Mouse (Mus musculus) urinary bladder, adult 2 months (tissue): Measurements from ENCODE around the gene Pax2. TPM values are rescaled to one million over a fixed set of nuclear protein-coding genes. Genes with fewer than 3 reads are reported as not detected.
"Not testable (repeated sequence)": the region's sequence is repeated elsewhere in the genome, so short reads cannot be mapped to it uniquely, and the experiment has no call there.

Source experiments
- DNase-seq: peaks from one replicate; pipeline ENCODE4 v3.0.0; 2022; ENCODE audit warnings: low spot score
- polyA plus RNA-seq: library from polyadenylated mRNA; depleted of rRNA; stranded (reverse); fragments of >200 nt; gene quantifications from 2 replicates; pipeline ENCODE4 v1.2.3, GENCODE M21; 2012; rRNA removed

Pax2 gene
- polyA plus RNA-seq, 1 experiment = not detected

DNA sequence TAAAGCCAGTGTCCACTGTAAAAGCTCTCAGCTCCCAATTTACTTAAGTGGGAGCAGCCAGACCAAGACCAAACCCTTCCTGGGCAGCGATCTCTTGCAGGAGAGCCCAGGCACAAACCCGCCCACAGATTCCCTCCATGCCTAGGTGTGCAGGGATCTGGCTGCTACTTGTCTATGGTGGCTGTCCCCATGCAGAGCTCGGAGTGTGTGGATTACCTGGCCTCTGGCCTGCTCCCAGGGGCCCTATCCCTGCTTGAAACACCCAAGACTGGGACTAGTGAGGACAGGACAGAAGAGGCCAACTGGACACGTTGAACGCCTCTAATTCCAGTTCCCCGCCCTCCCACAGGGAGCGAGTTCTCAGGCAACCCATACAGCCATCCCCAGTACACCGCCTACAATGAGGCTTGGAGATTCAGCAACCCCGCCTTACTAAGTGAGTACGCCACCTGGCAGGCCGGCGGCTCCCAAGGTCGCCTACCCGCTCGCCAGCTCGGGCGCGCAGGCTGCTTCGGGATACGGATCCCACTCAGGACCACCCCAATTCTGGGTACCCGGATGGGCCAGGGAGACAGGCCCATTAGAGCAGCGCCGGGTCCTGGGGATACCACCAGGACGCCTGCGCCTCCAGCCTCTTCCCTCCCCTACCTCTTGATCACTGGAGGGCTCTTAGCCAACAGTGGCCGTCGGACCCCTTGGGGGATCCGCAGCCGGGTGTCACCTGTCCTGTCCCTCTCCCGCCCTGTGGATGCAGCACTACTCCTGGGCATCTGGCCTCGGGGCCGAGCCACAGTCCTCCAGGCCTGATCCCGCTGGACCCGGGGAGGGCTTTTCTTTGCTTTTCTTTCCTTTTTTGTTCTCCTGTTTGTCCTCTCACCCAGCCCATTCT lies 79.4 kb downstream of the Pax2 start:
- DNase-seq = no peak

DNA sequence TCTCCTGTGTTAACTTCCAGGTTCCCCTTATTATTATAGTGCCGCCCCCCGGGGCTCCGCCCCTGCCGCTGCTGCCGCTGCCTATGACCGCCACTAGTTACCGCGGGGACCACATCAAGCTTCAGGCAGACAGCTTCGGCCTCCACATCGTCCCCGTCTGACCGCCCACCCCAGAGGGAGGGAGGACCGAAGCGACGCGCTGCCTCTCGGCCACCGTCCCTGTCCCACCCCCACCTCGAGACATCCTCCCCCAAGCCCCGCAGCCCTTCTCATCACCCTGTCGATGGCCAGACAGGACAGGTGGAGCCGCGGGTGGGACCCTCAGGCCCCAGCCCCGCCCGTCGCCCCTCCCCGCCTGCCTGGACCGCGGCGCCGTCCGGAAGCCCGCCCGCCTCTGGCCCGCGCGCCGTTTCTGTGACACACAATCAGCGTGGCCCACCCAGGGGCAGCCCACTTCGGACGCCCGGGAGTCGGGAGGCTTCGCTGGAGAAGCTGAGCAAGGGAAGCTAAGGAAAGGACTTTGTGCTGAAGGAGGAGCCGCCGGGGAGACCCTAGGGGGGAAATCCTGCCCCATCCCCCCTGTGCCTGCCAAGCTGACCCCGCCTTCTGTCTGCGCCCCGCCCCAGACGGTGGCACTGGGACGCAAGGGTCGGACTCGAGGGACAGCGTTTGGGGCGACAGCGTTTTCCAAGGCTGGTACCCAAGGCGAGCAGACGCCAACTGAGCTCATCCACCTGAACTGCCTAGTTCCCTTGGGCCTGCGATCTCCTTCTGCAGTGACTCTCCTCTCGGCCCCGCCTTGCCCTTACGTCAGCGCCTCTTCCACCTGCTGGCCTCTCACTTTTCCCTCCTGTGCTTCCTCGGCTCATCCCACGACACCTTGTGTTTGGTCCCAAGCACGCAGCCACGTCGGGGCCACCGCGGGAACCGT lies 80.4 kb downstream of the Pax2 start:
- DNase-seq = no peak

DNA sequence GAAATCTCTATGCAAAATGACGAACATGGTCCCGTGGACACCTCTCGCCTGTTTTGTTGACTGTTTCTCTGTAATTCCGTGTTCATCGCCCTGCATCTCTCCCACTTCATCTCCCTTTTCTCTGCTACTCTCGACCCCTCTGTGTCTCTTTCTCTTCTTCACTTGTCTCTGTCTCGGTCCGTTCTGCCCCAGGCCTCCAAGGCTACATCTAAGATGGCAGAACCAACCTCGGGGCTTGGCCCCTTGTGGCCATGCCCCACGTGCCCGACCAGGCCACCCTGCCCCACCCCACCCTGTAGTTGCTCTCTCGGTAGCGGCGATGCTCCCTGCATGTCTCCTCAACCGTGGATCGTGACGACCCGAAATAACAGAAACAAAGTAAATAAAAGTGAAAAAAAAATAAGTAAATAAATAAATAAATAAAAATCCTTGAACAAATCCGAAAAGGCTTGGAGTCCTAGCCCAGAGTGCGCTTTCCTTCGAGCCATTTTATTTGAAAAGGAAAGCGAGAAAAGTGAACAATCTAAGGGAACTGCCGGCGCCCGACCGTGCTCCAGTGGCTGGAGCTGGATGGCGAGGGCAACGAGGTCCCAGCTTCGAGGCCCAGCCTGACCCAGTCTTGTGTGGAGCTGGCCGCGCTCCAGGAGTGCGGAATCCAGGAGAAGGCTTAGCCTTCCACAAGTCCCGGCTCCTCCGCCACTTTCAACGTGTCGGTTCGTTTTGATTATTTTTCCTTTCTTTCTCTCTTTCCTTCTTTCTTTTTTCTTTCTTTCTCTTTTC lies 81.8 kb downstream of the Pax2 start:
- DNase-seq = no peak

DNA sequence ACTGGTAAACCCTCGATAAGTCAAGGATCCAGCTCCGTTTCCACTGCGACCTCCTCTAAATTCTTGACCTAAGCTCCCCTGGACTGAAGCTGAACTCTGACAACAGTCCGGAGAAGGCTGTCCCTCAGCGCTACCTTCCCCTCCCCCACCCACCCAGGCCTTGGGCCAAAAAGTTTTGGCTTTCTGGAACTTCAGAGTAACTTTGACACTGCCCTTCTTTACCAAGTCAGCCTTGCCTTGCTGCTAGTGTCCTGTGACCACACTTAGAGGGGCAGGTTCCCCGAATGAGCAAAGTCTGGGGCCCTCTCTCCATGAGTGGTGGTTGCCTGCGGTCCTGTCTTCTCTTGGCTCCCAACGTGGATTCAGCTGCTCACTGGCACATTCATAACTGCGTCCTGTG lies 82.5 kb downstream of the Pax2 start:
- no peak for DNase-seq

DNA sequence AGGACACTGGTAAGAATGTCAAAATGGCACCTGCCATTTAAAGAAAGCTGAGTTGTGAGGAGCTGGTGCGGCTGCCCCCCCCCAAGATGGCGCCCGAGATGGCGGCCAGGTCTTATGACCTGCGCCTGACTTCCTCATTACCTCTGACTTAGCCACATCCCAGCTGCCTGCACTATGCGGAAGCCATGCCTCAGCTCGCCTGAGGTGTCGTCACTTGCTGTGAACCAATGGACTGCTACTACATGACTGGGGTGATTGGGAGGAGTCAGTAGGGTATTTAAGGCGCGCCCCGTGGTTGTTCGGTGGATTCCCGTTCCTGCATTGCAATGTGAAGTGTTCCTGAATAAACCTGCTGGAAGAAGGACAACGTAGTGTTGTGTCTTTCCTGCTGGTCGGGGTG lies 86.8 kb downstream of the Pax2 start:
- DNase-seq = not testable (repeated sequence)

DNA sequence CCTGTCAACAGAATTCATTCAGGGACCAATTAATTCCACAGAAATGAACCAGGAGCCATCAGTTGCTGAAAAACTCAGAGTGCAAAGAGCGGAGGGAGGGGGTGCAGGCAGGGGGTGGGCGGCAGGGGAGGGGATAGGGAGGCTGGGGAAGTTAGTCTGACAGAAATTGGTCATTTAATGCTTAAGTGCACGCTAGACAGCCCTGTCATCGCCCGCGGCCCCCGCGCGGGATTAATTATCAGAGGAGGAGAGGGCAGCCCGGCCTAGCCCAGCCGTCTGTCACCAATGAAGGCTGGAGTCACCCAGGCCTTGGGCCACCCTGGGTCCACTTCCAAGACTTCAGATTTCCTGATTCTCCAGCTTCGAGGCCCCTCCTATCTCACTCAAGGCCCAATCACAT lies 93.6 kb downstream of the Pax2 start:
- no peak for DNase-seq

DNA sequence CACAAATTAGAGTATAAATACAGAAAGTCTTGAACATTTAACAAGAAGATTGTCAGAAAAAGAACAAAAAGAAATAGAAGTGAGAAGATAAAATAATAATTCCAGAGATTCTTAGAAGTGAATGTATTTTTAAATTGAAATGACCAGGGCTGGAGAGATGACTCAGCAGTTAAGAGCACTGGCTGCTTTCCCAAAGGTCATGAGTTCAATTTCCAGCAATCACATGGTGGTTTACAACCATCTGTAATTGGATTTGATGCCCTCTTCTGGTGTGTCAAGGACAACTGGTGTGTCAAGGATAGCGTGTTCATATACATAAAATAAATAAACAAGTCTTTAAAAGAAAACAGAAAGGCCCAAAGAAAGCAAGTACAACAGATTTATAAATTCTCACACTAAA lies 102.8 kb downstream of the Pax2 start:
- no peak for DNase-seq

DNA sequence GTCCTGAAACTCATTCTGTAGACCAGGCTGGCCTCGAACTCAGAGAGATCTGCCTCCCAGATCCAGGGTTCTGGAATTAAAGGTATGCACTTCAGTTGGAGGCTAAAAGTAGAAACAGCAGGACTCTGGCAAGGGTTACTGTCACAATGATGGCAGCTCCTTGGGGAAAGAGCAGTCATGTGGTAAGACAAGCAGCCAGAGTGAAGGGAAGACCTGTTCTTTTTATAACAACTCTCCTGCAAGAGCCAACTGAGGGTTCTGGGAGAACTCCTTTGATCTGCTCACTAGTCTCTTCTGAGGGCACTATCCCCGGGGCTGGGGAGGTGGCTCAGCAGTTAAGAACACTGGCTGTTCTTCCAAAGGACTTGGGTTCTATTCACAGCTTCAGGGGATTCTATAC lies 112.9 kb downstream of the Pax2 start:
- no peak for DNase-seq

DNA sequence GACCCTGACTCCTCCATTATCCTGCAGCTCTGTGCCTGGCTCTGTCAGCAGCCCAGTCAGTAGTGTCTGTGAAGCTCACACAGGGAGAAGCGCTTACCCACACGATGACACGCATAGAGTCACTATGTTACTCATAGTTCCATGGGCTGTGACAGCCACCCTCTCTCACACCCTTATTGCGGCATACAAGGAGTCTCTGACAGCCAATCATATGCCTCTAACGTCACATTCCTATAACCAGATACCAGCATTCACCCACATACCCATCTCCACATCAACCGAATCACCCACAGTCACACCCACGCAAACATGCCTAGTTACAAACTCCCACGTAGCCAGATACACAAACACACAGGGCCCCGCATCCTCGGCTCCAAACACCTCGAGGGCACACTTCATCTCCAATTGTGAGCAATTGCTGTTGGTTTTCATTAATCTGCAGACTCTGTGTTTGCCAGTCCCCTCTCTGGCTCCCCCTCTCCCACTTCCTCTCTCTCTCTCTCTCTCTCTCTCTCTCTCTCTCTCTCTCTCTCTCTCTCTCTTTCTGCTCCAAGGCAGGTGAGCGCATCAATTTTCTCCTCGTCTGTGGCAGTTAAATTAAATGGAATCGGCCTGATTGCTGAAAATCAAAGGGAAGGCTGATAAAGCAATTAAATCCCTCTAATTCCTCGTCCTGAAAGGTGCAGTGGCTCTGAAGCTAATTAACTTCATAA lies 118.5 kb downstream of the Pax2 start:
- DNase-seq = no peak

DNA sequence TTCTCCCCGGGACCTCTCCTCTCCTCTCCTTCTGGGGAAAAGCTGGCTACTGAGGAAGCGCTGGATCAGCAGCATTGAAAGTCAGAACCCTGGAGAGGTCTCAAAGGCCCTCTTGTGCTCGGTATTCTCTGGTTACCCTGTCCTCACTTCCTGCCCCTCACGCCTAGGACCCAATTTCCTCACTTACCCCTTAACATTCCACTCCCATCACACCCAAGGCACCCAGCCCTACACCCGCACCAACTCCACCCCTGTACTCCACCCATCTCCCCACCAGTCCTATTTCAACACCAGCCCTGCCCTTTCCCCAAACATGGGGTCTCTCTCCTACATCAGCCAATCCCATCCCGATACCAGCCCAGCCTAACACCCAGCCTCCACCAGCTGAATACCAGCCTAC lies 119.1 kb downstream of the Pax2 start:
- DNase-seq = no peak

DNA sequence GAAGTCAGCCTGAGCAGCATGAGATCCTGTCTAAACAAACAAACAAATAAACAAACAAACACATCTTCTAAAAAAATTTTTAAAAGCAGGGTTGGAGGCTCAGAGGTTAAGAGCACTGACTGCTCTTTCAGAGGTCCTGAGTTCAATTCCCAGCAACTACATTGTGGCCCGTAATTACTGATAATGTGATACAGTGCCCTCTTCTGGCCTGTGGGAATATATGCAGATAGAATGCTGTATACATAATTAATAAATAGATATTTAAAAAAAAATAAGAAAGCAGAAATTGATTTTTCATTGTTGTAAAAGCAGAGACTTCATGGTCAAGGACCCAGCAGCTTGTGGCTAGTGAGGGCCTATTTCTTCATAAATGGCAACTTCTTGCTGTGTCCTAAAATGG lies 119.9 kb downstream of the Pax2 start:
- no peak for DNase-seq

DNA sequence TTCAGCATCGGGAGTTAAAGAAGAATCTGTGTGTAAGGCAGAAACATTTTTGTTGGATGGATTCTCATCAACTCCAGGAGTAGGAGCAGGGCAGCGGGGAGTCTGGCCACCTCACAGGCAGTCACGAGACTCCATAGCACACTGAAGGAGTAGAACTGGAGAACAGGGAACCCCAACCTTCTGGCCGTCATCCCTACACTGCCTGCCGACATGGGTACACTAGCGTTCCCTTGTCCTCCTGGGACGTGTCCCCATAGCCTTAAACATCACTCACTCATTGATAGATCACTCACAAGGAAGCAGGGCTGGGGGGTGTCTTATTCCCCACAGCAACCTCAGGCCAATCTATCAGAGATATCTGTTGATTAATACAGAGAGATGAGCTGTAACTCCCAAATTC lies 120.7 kb downstream of the Pax2 start:
- no peak for DNase-seq

DNA sequence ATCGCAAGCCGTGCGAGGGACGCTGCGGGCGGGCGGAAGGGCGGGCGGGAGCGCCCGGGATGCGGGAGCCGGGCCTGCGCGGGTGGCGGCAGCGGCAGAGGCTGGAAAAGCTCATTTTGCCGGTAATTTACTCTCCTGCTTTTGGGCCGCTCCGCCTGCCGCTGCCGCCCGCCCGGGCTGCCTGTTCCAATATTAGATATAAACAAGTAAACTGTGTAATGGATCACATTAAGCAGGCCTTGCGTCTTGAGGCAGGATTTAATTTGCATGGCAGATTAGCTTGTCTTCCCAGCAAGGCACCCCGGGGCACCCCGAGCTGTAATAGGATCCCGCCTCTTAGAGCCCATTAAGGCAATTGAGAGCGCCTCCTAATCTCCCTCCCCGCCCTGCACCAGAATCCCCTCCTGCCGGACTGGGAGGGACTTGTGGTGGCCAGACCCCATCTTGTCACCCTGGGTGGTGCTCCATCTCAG lies 126.7 kb downstream of the Pax2 start:
- no peak for DNase-seq

DNA sequence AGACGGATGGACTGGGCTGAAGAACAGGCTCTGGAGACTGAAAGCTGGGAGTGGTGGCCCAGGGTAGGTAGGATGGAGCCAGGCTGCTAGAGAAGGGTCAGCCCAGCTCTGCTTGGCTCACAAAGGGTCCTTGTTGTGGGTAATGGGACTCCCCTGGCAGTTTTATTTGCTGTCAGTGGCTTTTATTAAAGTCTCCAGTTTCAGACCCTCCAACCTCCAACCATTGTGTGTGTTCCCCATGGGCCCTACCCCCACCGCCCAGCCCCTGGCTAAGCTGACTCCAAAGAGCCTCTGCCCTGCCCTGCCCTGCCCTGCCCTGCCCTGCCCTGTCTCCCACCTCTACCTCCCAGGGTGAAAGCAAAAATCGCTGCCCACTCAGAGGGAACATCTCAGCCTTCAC lies 128.5 kb downstream of the Pax2 start:
- DNase-seq = no peak

DNA sequence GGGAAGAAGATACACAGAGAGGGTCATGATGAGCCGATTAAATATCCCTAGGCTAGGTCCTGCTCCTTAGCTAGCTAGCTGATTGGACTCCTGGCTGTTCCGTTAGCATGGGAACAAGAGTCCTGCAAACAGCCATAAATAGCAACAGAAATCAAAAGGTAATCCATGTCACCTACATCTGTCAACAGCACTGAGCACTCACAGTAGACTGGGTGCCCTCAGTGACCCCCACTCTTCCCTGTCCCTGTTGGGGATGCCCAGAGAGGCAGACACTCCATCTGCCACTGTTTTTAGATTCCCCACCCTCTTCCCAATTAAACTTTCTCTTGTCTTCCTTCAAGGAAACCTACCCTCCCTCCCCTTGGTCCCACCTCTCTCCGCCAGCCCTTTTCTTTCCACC lies 130.6 kb downstream of the Pax2 start:
- DNase-seq = no peak

Other genes starting within 250 kb of the Pax2 start
- gene Sec31b, start 210.2 kb upstream of the Pax2 start, polyA plus RNA-seq = 4.7 and 4.8 TPM in 2 replicates
- gene Gm20538, start 203.2 kb upstream of the Pax2 start, polyA plus RNA-seq = not detected in 2 replicates
- 343 and 393 TPM in 2 replicates for gene Ndufb8, start 200.6 kb upstream of the Pax2 start, polyA plus RNA-seq
- 17.2 and 18.2 TPM in 2 replicates for gene Hif1an, start 193.2 kb upstream of the Pax2 start, polyA plus RNA-seq
- gene Slf2, start 175.1 kb downstream of the Pax2 start, polyA plus RNA-seq = 18.1 and 18.5 TPM in 2 replicates
- 61.6 and 68.4 TPM in 2 replicates for gene Sema4g, start 233.1 kb downstream of the Pax2 start, polyA plus RNA-seq
- 11.1 and 13.9 TPM in 2 replicates for gene Twnk, start 249.6 kb downstream of the Pax2 start, polyA plus RNA-seq